Mouse (Mus musculus): ENCODE measurements around the gene Tpst2.

The Tpst2 gene

DNA sequence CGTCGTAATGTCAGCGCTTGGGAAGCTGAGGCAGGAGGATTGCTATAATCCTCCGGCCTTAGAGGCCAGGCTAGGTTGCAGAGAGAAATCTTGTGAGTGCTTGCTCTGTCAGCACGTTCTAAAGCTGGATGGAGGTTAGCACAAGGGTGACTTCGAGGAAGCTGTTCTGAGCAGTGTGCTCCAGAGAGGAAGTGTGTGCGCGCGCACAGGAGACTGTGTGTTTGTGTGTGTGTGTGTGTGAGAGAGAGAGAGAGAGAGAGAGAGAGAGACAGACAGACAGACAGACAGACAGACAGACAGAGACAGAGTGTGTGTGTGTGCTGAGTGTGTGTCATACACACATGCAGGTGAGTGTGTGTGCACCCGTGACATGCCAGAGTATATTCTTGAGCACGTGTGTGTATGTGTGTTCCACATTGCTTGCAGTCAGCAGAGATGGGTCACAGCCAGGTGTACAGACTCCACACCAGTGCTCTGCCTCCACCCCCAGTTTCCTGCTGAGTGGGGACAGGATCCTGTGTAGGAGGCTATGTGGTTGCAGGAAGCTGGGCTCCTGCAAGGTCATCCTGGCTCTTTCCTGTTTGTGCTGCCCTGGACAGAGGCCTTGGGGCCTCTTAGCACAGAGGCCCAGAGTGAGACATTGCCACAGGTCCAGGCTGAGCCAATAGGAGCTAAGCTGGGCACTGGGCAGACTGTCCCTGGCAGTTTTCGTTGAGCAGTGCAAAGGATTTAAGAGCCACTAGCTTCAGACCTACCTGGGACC lies 21.9 kb downstream of the Tpst2 start:
- ChIA-PET CTCF (interaction anchor here in 1 of 4 experiments (1.0 kb wide), 1 partner anchor 10 kb away, joined by 3 read pairs; no protein-coding TSS in a partner anchor), POLR2A (interaction anchor here in 3 of 4 experiments (0.6 to 5.4 kb wide), 8 partner anchors 11 to 22 kb away, joined by 3 to 18 read pairs (median 4); partner anchors contain the start of gene Tpst2 (in 3 of the 3))

DNA sequence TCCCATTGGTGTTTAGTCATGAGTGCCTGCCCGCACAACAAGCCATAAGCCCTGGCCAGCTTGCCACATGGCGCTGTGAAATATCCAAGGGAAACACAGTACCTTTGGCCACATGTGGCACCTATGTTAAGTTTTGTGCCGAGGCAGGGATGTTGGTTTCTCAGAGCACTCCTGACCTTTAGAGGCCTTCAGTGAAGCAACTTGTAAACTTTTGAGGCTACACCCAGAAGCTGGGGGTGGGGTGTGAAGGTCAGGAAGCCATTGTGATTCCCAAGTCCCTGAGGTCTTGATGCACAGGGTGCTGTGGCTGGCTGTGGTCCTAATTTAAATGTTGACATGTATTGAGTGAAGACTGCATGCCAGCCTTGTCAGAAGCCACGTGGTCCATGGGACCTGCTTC lies 22.9 kb downstream of the Tpst2 start:
- POLR2A ChIA-PET, result interaction anchor here in 2 of 4 experiments (0.8 to 5.4 kb wide), 8 partner anchors 9 to 23 kb away, joined by 3 to 18 read pairs (median 4); partner anchors contain the start of gene Tpst2 (in 1 of the 2)
- CTCF ChIA-PET, result no interaction called here

DNA sequence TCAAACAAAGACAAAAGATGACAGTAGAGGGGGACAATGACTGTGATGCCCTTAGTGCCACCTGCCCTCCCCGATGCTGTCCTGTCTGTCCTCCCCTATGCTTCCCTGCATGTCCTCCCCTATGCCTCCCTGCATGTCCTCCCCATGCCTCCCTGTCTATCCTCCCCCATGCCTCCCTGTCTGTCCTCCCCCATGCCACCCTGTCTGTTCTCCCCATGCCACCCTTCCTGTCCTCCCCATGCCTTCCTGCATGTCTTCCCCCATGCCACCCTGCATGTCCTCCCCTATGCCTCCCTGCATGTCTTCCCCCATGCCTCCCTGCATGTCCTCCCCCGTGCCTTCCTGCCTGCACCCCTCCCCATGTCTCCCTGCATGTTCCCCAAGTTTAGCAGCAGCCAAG lies 23.6 kb downstream of the Tpst2 start:
- ChIA-PET CTCF (no interaction called here), POLR2A (interaction anchor here in 2 of 4 experiments (0.6 to 5.4 kb wide), 8 partner anchors 8 to 53 kb away, joined by 3 to 18 read pairs (median 6); partner anchors contain the start of gene Tpst2 (in 1 of the 2))

DNA sequence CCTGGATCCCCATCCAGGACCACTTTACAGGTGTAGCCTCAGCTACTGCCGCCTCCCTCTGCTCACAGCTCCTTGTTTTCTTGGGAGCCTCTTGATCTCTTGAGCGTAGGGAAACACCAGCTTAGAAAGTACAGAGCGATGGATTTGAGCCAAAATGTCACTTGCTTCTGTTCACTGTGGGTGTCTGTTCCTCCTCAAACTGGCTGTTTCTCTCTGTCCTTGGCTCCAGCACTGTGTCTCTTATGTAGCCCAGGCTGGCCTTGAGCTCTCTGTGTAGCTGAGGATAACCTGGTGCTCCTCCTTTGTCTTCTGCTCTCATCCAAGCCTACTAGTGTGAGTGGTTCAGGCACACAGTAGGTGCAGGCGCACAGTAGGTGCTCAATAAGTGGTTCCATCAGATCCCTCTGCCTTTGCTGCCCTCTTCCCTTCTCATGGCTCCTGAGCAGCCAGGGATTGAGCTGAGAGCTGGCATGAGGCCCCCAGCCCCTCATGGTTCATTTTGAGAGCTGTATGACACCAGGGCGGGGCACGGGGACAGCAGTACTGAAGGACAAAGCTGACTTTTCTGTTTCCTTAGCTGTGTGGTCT lies 24.3 kb downstream of the Tpst2 start:
- POLR2A ChIA-PET, result interaction anchor here in 3 of 4 experiments (0.6 to 5.4 kb wide), 15 partner anchors 9 to 52 kb away, joined by 3 to 18 read pairs (median 3); partner anchors contain the start of gene Tpst2 (in 2 of the 3)

DNA sequence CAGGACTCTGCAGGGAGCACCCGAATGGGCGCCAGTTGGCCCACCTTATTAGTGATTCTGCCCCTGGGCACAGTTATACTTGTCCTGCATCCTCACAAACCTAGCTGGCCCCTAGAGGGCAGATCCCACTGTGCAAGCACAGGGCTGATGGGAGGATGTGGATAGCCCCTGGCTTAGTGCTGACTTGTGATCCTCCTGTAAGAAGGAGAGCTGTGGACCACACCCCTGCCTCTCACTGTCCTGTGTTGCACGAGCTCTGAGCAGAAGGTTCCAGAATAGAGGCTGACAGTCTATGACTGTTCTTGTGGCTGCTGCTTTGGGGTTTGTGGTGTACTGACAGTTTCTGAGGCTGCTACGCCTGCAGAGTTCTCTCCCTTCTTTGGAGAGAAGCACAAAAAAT lies 25.2 kb downstream of the Tpst2 start:
- POLR2A ChIA-PET, result interaction anchor here in 3 of 4 experiments (0.7 to 5.4 kb wide), 11 partner anchors 10 to 25 kb away, joined by 3 to 18 read pairs (median 3); partner anchors contain the start of gene Tpst2 (in 2 of the 3)
- CTCF ChIA-PET, result interaction anchor here in 3 of 4 experiments (0.8 to 1.4 kb wide), 6 partner anchors 16 to 88 kb away, joined by 3 to 5 read pairs (median 3); partner anchors contain the start of gene Tpst2 (in 1 of the 3)

More for the DNA sequence above, 24.3 kb downstream of the Tpst2 start:
- CTCF ChIA-PET, result interaction anchor here in 2 of 4 experiments (0.9 to 1.4 kb wide), 3 partner anchors 17 to 88 kb away, joined by 3 to 5 read pairs (median 3); no protein-coding TSS in a partner anchor

DNA sequence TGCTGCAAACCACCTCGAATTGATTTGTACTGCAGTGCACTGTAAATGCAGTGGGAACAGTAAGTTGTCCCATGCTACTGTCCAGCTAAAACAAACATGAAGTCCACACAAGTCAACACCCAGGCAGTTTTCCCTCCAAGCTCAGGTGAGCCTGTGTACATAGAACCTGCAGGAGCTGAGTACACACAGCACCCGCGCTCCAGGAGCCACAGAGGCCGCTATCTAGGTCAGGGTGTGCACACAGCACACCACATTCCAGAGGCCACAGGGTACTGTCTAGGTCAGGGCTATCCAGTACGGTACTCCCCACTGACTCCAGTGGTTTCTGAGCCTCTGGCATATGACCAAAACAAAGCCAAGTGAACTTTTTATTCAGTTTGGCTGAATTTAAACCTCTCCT lies 25.8 kb downstream of the Tpst2 start:
- ChIA-PET CTCF (interaction anchor here (0.6 to 1.4 kb wide), 6 partner anchors 14 to 89 kb away, joined by 3 to 9 read pairs (median 3); partner anchors contain the start of gene Tpst2 (in 1 of the 4)), POLR2A (interaction anchor here in 2 of 4 experiments (0.7 to 5.4 kb wide), 8 partner anchors 11 to 248 kb away, joined by 3 to 18 read pairs (median 7); partner anchors contain the start of gene Tpst2 (in 1 of the 2))

DNA sequence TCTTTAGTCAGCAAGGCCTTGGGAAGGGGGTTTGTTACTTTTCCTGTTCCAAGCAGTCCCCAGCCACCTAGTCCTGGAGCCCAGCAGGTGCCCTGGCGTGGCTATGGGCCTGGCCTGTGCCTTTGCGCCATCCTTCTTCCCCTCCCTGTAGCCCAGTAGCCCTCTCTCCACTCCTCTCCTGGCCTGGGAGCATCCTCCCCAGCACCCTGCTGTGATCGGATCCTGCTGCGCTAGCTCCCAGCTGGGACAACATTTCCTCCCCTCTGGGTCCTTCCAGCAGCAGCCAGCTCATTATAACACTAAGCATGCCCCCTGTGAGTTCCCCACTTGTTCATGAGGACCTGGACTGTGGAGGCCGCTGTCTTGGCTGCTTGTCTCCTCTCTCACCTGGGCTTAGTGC lies 29.4 kb downstream of the Tpst2 start:
- POLR2A ChIA-PET, result interaction anchor here in 2 of 4 experiments (0.6 to 1.7 kb wide), 4 partner anchors 14 to 1798 kb away, joined by 4 to 6 read pairs (median 4); no protein-coding TSS in a partner anchor
- CTCF ChIA-PET, result interaction anchor here in 1 of 4 experiments (0.5 kb wide), 1 partner anchor 456 kb away, joined by 4 read pairs; no protein-coding TSS in a partner anchor

DNA sequence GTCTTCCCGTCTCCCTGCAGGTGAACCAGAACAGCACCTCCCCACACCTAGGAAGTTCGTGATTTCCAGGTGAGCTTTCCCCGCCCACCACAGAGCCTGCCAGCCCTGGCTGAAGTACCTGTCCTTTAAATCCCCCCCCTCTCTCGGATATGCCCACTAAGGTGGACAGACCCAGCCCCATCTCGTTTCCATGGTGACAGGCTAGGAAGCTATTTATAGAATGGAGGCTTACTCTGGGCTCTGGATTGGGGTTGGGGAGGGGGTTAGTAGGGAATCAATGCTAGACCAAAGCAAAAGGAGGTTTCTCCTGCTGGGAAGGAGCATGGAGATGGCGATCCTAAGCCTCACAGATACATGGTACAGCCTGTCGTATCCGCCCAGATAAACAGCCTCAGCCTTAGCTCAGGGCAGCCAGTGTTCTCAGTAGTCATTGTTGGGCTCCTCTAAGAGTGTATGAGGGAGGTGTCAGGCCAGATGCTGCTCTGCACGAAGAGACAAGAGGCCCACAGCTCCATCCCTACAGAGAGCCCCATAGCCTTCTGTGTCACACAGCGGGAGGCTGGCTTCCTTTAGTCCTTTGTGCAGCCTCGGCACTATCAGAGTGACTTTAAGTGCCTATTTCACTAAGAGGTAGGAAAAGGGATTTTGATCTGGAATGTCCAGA lies 36.9 kb downstream of the Tpst2 start:
- CTCF ChIA-PET, result interaction anchor here in 2 of 4 experiments (0.5 to 2.7 kb wide), 2 partner anchors 69 to 73 kb away, joined by 4 to 6 read pairs; no protein-coding TSS in a partner anchor
- POLR2A ChIA-PET, result interaction anchor here in 2 of 4 experiments (0.7 to 1.5 kb wide), 10 partner anchors 9 to 380 kb away, joined by 3 to 5 read pairs (median 3); no protein-coding TSS in a partner anchor

DNA sequence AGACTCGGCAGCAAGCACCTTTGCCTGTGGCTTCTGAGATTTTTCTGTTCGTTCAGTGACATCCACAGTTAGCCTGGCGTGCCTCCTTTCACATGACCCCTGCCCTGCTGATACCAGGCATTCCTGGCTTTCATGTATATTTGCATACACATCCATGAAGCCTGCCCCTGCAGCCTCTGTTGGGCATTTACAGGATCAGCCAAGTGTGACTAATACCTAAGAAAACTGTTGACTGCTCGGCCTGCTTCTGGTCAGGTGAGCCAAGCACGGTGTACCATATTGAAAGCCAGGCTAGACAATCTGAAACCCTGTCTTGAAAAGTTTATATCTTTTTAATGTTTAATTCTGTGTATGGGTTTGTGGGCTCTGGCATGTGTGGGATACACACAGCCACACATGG lies 40.0 kb downstream of the Tpst2 start:
- CTCF ChIA-PET, result interaction anchor here in 1 of 4 experiments (0.6 kb wide), 1 partner anchor 88 kb away, joined by 5 read pairs; no protein-coding TSS in a partner anchor
- POLR2A ChIA-PET, result interaction anchor here in 1 of 4 experiments (0.9 to 1.4 kb wide), 5 partner anchors 15 to 104 kb away, joined by 3 to 4 read pairs (median 3); no protein-coding TSS in a partner anchor

DNA sequence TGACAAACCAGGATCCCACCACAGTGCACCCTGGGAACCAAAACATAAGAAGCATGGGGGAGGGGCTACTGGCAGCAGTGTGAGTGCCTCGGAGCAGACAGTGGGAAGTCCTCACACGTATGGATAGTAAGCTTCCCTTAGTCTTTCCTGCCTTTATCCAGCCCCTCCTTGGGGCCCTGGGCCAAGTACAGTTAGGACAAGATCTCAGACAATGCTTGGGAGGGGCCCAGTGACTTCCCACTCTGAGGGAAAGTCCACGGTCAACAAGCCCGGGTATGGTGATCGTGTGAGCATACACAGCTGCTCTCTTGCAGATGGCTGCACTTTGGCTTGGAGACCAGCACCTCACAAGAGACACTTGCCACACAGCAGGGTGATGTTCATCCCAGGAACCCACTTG lies 40.8 kb downstream of the Tpst2 start:
- ChIA-PET CTCF (interaction anchor here in 2 of 4 experiments (0.6 to 0.8 kb wide), 2 partner anchors 16 to 89 kb away, joined by 3 to 5 read pairs; no protein-coding TSS in a partner anchor), POLR2A (interaction anchor here in 2 of 4 experiments (0.8 to 1.5 kb wide), 8 partner anchors 9 to 104 kb away, joined by 3 to 4 read pairs (median 3); partner anchors contain the start of gene Tfip11 (in 1 of the 2))

DNA sequence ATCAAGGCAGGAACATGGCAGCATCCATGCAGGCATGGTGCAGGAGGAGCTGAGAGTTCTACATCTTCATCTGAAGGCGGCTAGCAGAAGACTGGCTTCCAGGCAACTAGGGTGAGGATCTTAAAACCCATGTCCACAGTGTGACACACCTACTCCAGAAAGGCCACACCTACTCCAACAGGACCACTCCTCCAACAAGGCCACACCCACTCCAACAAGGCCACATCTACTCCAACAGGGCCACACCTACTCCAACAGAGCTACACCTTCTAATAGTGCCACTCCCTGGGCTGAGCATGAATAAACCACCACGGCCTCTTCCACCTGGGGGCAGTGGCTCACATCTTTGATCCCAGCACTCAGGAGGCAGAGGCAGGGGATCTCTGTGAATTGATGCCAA lies 42.9 kb downstream of the Tpst2 start:
- CTCF ChIA-PET, result interaction anchor here in 1 of 4 experiments (1.1 to 1.4 kb wide), 2 partner anchors 11 to 16 kb away, joined by 3 read pairs; no protein-coding TSS in a partner anchor
- POLR2A ChIA-PET, result interaction anchor here in 2 of 4 experiments (0.8 to 2.6 kb wide), 20 partner anchors 10 to 106 kb away, joined by 3 to 19 read pairs (median 4); partner anchors contain the start of gene Tpst2 (in 2 of the 2)

DNA sequence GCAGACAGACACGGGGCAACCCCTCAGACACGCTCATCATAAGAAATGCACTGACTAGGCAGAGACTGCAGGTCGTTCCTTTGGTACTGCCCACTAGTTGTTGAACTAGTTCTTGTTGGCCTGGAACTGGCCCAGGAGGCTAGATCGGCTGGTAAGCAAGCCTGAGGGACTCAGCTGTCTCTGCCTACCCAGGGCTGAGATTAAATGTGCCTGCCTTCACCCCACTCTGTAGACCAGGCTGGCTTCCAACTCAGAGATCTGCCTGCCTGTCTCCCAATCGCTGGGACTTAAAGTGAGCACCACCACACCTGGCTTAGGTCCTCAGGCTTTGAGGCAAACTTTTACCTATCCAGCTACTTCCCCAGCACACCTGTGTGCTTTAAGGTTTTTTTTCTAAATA lies 43.9 kb downstream of the Tpst2 start:
- ChIA-PET CTCF (interaction anchor here in 3 of 4 experiments (1.1 to 1.4 kb wide), 3 partner anchors 12 to 80 kb away, joined by 3 to 6 read pairs (median 3); no protein-coding TSS in a partner anchor), POLR2A (interaction anchor here in 2 of 4 experiments (0.9 to 2.6 kb wide), 9 partner anchors 16 to 44 kb away, joined by 3 to 19 read pairs (median 5); partner anchors contain the start of gene Tpst2 (in 2 of the 2))

DNA sequence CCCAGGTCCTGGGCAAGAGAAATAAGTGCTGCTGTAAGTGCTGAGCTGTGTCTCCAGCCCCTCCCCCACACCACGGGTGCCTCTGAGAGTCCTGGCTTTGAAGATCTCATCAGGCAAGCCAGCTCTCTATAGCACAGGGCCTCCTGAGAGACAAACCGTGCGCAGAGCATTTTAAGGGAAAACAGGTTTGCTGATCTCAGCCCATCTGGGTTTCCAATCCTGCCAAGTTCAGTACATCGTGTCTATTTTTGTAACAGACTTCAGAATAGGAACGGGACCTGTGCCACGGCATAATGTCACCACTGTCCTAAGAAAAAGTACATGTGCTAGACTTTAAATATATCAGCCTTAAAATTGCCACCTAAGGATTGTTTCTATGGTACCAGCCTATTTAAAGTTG lies 44.4 kb downstream of the Tpst2 start:
- POLR2A ChIA-PET, result interaction anchor here in 2 of 4 experiments (0.6 to 2.6 kb wide), 3 partner anchors 39 to 44 kb away, joined by 3 to 19 read pairs (median 4); partner anchors contain the start of gene Tpst2 (in 1 of the 2)
- CTCF ChIA-PET, result interaction anchor here (0.6 to 1.2 kb wide), 4 partner anchors 13 to 844 kb away, joined by 3 to 6 read pairs (median 3); no protein-coding TSS in a partner anchor

DNA sequence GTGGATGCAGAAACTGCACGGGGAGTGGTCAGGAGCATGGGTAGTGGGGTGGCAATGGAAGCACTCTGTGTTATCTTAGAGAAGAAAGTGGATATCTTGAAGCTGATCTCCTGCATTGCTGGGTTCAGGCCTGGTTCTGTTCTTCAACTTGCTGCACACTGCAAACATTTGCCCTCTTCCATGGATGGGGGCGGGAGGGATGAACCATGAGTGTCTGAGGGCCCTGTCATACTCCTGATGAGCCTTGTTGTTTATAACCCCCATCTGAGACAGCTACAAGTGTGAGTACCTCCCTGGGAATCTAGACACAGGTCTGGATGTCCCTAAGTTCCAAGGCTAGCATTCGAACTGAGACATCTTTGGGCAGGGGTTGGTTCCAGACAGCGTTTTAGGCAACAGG lies 44.9 kb downstream of the Tpst2 start:
- CTCF ChIA-PET, result interaction anchor here in 3 of 4 experiments (0.6 to 1.2 kb wide), 3 partner anchors 81 to 844 kb away, joined by 3 to 6 read pairs (median 3); no protein-coding TSS in a partner anchor

DNA sequence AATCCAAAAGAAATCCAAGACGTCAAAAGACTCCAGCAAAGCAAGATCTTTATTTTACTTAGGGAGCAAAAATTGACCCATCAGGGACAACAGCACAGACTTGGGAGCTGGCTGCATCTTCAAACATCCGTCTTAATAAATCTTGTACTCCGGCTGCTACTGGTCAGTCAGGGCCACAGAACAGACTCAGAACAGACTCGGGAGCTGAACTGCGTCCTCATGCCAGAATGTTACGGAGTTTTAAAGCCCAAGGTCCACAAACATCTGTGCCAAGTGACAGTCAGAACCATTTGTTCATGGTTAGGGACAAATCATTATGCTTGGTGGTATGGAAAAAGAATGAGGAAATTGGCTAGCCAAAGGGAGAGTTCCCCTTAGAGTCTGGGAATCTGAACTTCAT lies 46.8 kb downstream of the Tpst2 start:
- CTCF ChIA-PET, result no interaction called here
- POLR2A ChIA-PET, result interaction anchor here in 2 of 4 experiments (0.5 to 0.8 kb wide), 2 partner anchors 15 to 60 kb away, joined by 3 read pairs; no protein-coding TSS in a partner anchor

More for the DNA sequence above, 44.9 kb downstream of the Tpst2 start:
- POLR2A ChIA-PET, result interaction anchor here in 2 of 4 experiments (0.6 to 2.6 kb wide), 3 partner anchors 39 to 45 kb away, joined by 3 to 19 read pairs (median 4); partner anchors contain the start of gene Tpst2 (in 1 of the 2)

DNA sequence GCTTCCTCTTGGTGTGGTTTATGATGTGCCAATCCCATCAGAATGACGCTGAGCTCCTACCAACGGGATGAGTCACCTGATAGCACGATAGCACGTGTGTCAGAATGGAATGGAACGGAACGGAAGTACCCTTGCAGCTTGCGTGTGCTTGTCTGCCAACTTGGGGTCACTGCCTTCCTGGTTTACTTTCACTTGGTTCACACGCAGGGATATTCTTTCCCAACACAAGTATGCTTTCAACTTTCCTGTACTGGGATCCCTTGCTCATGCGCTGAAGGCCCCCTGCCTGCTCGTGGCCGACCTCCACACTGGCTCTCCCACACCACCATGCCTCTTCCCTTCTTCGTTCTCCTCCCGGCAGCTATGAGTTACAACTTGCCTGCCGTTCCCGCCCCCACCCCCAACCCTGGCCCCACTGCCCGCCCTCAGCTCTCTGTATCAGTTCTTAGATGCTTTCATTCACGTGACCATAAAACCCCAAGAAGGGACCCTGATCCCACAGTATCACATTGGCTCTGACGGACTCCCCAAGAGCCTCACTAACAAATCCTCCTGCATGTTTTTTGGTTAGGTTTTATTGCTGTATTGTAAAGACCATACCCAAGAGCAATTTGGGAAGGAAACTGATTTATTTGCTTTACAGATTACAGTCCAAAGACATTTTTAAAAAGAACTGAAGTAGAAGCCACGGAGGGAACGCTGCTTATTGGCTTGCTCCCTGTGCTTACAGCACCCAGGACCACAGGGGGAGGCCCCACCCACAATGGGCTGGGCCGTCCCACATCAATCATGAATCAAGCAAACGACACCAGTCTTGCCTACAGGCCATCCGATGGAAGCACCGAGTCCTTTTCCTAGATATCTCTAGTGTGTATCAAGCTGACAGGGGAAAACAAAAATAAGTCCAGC lies 48.4 kb downstream of the Tpst2 start:
- ChIA-PET CTCF (interaction anchor here in 1 of 4 experiments (1.8 kb wide), 1 partner anchor 84 kb away, joined by 5 read pairs; no protein-coding TSS in a partner anchor), POLR2A (interaction anchor here in 2 of 4 experiments (0.7 to 1.5 kb wide), 8 partner anchors 9 to 59 kb away, joined by 3 to 5 read pairs (median 3); partner anchors contain the start of gene Tpst2 (in 1 of the 2))
